Mouse (Mus musculus) heart, adult 2 months (tissue): ENCODE measurements at regions not wholly inside any gene's neighbourhood (a gene's known extent, or its start where the extent isn't known, plus 50 kb on each side); places are given as distances from the start of the nearest gene placed in this dataset.
A peak's percentile ranks its signal among the peaks of the same experiment; 100 is the strongest.

Experiments
- CTCF ChIP-seq: fragments of 200-600 bp; IDR thresholded peaks from 2 replicates; pipeline ENCODE4 v1.8.1; 2022; ENCODE audit warnings: antibody characterized with exemption, mild to moderate bottlenecking, moderate library complexity
- EP300 ChIP-seq: fragments of 200-500 bp; IDR thresholded peaks from 2 replicates; pipeline ENCODE4 v1.6.1; 2011; ENCODE audit warnings: low read depth, low read length, control low read depth; ENCODE audit not compliant: insufficient read depth
- POLR2A ChIP-seq: fragments of 200-500 bp; IDR thresholded peaks from 2 replicates; pipeline ENCODE4 v1.6.1; 2011; ENCODE audit warnings: mild to moderate bottlenecking, low read depth, low read length, control low read depth; ENCODE audit not compliant: insufficient read depth

DNA sequence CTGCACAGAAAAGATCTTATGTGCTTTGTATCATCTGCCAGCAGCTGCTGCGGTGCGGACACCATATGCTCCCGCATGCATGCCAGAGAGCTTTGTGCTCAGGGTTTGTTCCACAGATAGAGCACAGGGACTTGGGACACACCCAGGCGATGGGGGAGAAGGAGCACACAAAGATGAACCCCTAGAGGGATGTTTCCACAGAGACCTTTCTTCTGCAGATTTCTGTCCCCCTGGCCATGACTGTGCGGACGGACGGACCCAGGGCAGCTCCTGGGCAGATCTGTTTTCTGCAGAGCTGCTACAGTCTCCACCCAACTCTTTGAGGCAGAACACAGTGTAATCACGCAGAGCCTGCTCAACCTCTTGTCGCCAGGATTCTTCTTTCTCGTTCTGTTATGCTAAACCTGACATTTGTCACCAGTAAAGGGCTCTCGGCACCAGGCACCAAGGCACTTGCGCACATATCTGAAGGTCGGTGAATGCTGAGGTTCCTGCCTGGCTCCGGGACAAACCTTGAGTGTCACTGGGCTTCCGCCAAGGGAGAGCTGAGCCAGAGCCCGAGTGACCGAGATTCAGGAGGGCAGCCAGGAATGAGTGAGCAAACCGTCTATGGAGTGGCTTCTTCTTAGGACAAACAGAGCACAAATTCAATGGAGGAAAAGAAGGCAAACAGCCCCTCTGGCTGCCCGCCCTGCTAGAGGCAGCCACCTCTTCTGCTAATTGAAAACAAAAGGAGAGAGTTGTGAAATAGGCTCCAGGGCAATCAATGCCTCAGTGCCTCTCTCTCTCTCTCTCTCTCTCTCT lies 56.2 kb downstream of the Gadd45g start:
- TF ChIP-seq CTCF (no peak), EP300 (peak; percentile 83), POLR2A (peak; percentile 38; the same call in 1 of the 2 replicates)
